Mouse (Mus musculus): ENCODE data around the gene Mpig6b. TPM values are rescaled to one million over a fixed set of nuclear protein-coding genes. Genes with fewer than 3 reads are reported as not detected.

Gene Mpig6b
- polyA plus RNA-seq, 1 experiment from 2014 or later: 0.31 TPM

DNA sequence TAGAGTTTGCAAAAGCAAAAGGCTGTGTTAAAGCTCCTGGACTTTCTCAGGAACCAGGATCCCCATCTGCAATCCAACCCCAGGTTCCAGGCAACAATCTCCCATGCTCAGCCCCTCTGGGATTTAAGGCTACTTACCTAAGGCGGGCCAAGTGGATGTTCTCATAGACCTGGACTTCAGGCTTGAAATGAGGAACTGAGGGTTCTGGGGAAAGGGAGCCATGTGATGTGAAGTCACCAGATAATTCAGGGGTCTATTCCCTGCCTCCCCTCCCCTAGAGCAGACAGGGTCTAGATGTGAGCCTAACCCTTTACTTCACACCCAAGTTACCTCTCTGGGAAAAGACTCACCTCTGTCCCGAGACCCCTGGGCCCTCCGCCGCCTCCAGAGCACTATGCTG lies 14.7 kb upstream of the Mpig6b start:
- Histone ChIP-seq H3K36me3 (no peaks in the 10 kb centered on the region), H3K9ac (no peak overlapping the region), H3K4me3 (no peak overlapping the region), H3K4me2 (no peak overlapping the region), H3K27me3 (no peaks in the 10 kb centered on the region), H3K4me1 (replicated peaks) (peaks cover 12% of the 10 kb centered on the region), H3K9me3 (no peaks in the 10 kb centered on the region), H3K27ac (no peak overlapping the region)
- WGBS: 54% methylated on average over 4 of the region's 4 CpGs
- ATAC-seq (ENCODE audit: low FRiP score): no peak

GRCm38 (mm10) chr17:35080248-35080647 lies 14.3 kb upstream of the Mpig6b start:
- Histone ChIP-seq H3K27me3 (no peaks in the 10 kb centered on the region), H3K4me2 (no peak overlapping the region), H3K9ac (no peak overlapping the region), H3K27ac (no peak overlapping the region), H3K36me3 (no peaks in the 10 kb centered on the region), H3K9me3 (no peaks in the 10 kb centered on the region), H3K4me3 (no peak overlapping the region), H3K4me1 (replicated peaks) (peaks cover 12% of the 10 kb centered on the region)
- 71% methylated on average over 6 of the region's 6 CpGs for WGBS
- no peak for ATAC-seq (ENCODE audit: low FRiP score)

DNA sequence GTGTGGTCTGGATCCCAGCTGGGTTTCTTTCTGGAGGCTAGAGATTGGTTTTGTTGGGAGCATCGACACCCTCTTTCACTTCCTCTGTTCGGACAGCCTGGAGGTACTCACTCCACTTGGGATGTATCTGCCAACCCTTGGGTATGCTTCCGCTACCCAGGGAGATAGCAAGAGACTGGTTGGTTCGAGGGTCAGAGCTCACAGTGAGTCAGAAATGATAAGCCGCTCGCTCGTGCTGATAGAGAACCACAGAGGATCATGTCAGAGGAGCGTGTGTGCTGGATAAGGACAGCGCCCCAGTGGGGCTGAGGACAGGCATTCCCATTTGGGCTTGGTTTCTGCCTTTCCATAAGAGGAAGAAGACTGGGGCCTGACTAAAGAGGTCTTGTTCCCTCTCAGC lies 13.8 kb upstream of the Mpig6b start:
- no peaks in the 10 kb centered on the region for H3K36me3 ChIP-seq
- no peak for ATAC-seq (ENCODE audit: low FRiP score)
- H3K27ac ChIP-seq: no peak overlapping the region
- H3K4me3 ChIP-seq: no peak overlapping the region
- WGBS: 74% methylated on average over 9 of the region's 9 CpGs
- H3K4me2 ChIP-seq: no peak overlapping the region
- H3K9me3 ChIP-seq: no peaks in the 10 kb centered on the region
- peaks cover 12% of the 10 kb centered on the region for H3K4me1 ChIP-seq (replicated peaks)
- no peak overlapping the region for H3K9ac ChIP-seq
- H3K27me3 ChIP-seq: no peaks in the 10 kb centered on the region

DNA sequence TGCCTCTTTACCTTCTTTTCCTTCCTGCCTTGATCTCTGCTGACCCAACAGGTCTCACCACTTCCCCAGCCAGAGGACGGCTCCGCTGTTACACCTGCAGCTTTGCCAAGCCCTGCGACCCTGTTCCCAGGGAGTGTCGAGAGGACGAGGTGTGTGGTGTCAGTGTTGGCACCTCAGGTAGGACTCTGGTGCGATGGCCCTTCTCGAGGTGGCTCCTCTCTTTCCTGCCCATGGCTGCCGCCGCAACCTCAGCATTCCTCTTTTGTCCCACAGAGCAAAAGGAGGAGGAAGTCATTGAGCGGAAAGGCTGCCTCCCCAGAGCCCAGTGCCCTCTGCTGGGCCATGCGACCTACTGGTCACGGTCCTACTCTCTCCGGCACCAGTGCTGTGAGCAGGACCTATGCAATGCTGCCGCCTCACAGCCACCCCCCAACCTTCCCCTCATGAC lies 11.8 kb upstream of the Mpig6b start, which contains the start of gene Ly6g6d:
Gene Ly6g6d (minus strand): TSS at position 280 of the 448 bp plus-strand sequence.
- H3K9me3 ChIP-seq: no peaks in the 10 kb centered on the region
- H3K4me3 ChIP-seq: peak within 1 kb of the TSS; percentile 10; the same call in 1 of the 2 replicates
- H3K36me3 ChIP-seq: no peaks in the 10 kb centered on the region
- H3K27ac ChIP-seq: no peak within 1 kb of the TSS; the same call in 1 of the 2 replicates
- peak within 1 kb of the TSS; percentile 44 for H3K9ac ChIP-seq
- ATAC-seq (ENCODE audit: low FRiP score): no peak
- H3K4me2 ChIP-seq: peak within 1 kb of the TSS; percentile 44
- WGBS: 14% methylated on average over 14 of the region's 14 CpGs
- peaks cover 12% of the 10 kb centered on the region for H3K4me1 ChIP-seq (replicated peaks)
- no peaks in the 10 kb centered on the region for H3K27me3 ChIP-seq

GRCm38 (mm10) chr17:35077285-35077684 lies 11.3 kb upstream of the Mpig6b start:
- H3K36me3 ChIP-seq: no peaks in the 10 kb centered on the region
- H3K4me1 ChIP-seq (replicated peaks): peaks cover 12% of the 10 kb centered on the region
- no peak overlapping the region for H3K27ac ChIP-seq
- no peaks in the 10 kb centered on the region for H3K9me3 ChIP-seq
- peak overlapping the region; percentile 44 for H3K4me2 ChIP-seq
- ATAC-seq (ENCODE audit: low FRiP score): no peak
- WGBS: 40% methylated on average over 2 of the region's 2 CpGs
- no peaks in the 10 kb centered on the region for H3K27me3 ChIP-seq
- H3K4me3 ChIP-seq: no peak overlapping the region
- peak overlapping the region; percentile 44 for H3K9ac ChIP-seq

DNA sequence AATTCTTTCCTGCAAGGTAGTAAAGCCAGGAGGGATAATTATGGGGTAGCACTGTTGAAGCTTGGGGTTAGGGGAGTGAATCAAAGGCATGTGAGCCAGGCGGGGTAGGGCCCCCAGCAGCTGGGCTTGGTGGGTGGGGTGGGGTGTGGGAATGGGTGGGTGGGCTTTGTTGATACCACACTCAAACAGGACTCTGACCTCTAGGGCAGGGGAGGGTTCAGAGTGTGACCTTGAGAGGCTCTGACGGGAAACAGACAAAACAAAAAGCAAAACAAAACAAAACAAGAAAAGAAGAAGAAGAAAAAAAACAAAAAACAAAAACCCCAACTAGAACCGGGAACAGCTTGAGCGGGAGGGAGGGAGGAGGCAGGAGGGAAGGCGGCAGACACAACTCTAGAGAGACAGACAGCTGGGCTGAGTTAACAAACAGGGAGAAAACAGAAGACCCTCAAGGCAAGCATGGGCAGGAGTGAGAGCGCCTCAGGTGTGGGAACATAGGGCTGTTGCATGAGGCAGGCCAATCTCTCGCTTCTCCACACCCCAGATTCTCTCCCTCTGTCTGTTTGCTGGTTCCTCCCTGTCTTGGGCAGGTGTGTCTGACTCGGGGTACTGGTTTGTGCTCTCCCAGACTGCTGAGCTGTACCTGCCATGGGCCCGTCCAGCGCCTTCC lies 10.7 kb upstream of the Mpig6b start, which contains the start of gene Ly6g6e:
Gene Ly6g6e (plus strand): TSS at position 396 of the 670 bp plus-strand sequence.
- Histone ChIP-seq H3K9me3 (no peaks in the 10 kb centered on the region), H3K9ac (peak within 1 kb of the TSS; percentile 44), H3K4me1 (replicated peaks) (peaks cover 12% of the 10 kb centered on the region), H3K36me3 (no peaks in the 10 kb centered on the region), H3K27me3 (no peaks in the 10 kb centered on the region), H3K4me2 (peak within 1 kb of the TSS; percentile 44), H3K27ac (no peak within 1 kb of the TSS), H3K4me3 (peak within 1 kb of the TSS; percentile 10; the same call in 1 of the 2 replicates)
- ATAC-seq (ENCODE audit: low FRiP score): no peak
- 26% methylated on average over 10 of the region's 10 CpGs for WGBS

- Histone ChIP-seq H3K27me3 (no peaks in the 10 kb centered on the region), H3K9me3 (no peaks in the 10 kb centered on the region), H3K4me1 (replicated peaks) (peaks cover 12% of the 10 kb centered on the region), H3K27ac (no peak overlapping the region), H3K36me3 (no peaks in the 10 kb centered on the region), H3K4me3 (no peak overlapping the region), H3K4me2 (no peak overlapping the region), H3K9ac (peak overlapping the region; percentile 49; the same call in 1 of the 2 replicates)
- WGBS: 61% methylated on average over 17 of the region's 17 CpGs
- no peak for ATAC-seq (ENCODE audit: low FRiP score)
These were observed 8.1 kb upstream of the Mpig6b start for GRCm38 (mm10) chr17:35074097-35074496.

DNA sequence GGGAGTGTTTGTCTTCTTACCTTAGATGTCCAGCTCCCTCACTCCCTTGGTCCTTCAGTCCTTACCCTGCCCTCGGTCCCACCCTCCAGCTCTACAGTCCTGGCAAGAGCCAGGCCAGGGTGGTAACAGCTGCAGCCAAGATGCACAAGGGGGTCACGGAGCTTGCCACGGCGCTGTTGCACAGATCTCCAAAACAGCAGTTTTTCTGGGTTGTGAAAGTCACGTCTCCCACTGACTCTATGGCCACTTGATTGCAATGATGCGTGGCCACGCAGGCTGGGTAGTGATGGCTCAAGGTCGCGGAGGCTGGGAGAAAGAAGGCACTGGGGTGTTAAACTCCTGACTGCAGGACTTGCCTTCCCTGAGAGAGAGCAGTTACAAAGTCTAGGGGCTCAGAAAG lies 5.5 kb upstream of the Mpig6b start:
- Histone ChIP-seq H3K27ac (no peak overlapping the region), H3K4me2 (no peak overlapping the region), H3K9ac (no peak overlapping the region), H3K36me3 (no peaks in the 10 kb centered on the region), H3K4me3 (no peak overlapping the region), H3K27me3 (peaks cover 25% of the 10 kb centered on the region), H3K4me1 (replicated peaks) (no peaks in the 10 kb centered on the region), H3K9me3 (no peaks in the 10 kb centered on the region)
- 84% methylated on average over 9 of the region's 9 CpGs for WGBS
- no peak for ATAC-seq (ENCODE audit: low FRiP score)

DNA sequence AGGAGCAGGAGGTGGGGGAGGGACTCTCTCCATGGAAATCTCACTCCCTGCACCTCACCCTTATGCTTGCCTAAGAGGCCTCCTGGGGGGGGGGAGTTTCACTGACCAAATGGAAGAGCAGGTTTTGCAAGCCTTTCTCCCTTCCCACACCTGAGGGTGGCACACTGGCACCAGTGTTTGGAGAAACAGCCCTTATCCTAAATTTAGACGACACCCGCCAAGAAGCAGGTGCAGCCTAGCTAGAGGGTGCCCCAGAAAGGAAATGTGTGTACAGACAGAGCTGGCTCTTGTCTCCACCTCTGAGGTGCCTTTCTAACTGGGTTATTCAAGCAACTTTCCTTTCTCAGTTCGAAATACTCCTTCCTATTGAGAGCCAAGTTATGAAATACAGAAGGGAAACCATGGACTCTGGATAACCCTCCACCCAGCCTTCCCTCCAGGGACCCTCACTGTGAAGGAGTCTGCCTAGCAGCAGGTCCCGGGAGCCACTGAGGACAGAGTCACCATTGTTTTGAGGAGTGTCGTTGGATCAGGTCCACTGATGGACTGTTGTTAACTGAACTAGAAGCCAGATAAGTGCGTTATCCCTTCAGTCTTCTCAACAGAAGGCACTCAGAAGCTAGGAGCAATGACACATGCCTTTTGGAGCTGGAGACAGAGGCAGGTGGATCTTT lies 4.7 kb upstream of the Mpig6b start:
- Histone ChIP-seq H3K4me3 (no peak overlapping the region), H3K27ac (no peak overlapping the region), H3K36me3 (no peaks in the 10 kb centered on the region), H3K9ac (no peak overlapping the region), H3K4me2 (no peak overlapping the region), H3K9me3 (no peaks in the 10 kb centered on the region), H3K27me3 (peaks cover 33% of the 10 kb centered on the region), H3K4me1 (replicated peaks) (peaks cover under 1% of the 10 kb centered on the region; the same call in 1 of the 2 replicates)
- ATAC-seq (ENCODE audit: low FRiP score): no peak
- WGBS: 59% methylated on average over 6 of the region's 6 CpGs

- Histone ChIP-seq H3K27me3 (peaks cover 56% of the 10 kb centered on the region), H3K4me1 (replicated peaks) (peaks cover 16% of the 10 kb centered on the region), H3K9ac (no peak overlapping the region), H3K4me3 (no peak overlapping the region), H3K27ac (no peak overlapping the region), H3K9me3 (no peaks in the 10 kb centered on the region), H3K36me3 (peaks cover 4% of the 10 kb centered on the region), H3K4me2 (no peak overlapping the region)
- no peak for ATAC-seq (ENCODE audit: low FRiP score)
- WGBS: 87% methylated on average over 17 of the region's 17 CpGs
These were observed 2.4 kb upstream of the Mpig6b start for GRCm38 (mm10) chr17:35068213-35068914.

GRCm38 (mm10) chr17:35064951-35065947 lies 735 bp downstream of the Mpig6b start, which contains the start of gene Ly6g6c:
TSS of gene Ly6g6c (plus strand) at chr17:35065388.
- Histone ChIP-seq H3K9me3 (no peaks in the 10 kb centered on the region), H3K27me3 (peaks cover 73% of the 10 kb centered on the region), H3K36me3 (peaks cover 30% of the 10 kb centered on the region), H3K4me3 (peak within 1 kb of the TSS; percentile 24), H3K9ac (peak within 1 kb of the TSS; percentile 57), H3K27ac (no peak within 1 kb of the TSS), H3K4me2 (peak within 1 kb of the TSS; percentile 53), H3K4me1 (replicated peaks) (peaks cover 31% of the 10 kb centered on the region)
- 1% methylated on average over 48 of the region's 48 CpGs for WGBS
- ATAC-seq (ENCODE audit: low FRiP score): no peak
